Mouse (Mus musculus) embryonic facial prominence, embryonic 10.5 days (tissue): ENCODE measurements at regions not wholly inside any gene's neighbourhood (a gene's known extent, or its start where the extent isn't known, plus 50 kb on each side); places are given as distances from the start of the nearest gene placed in this dataset.

Experiments used
- DNase-seq: peaks from one replicate; pipeline ENCODE4 v3.0.0-alpha.2; 2017; ENCODE audit warnings: low spot score
- H3K27ac ChIP-seq: fragments of 300-500 bp; sonication (generic); replicated peaks from 2 replicates; pipeline ENCODE4 v1.5.1; 2016; ENCODE audit warnings: mild to moderate bottlenecking
- H3K27me3 ChIP-seq: fragments of 300-500 bp; sonication (generic); replicated peaks from 2 replicates; pipeline ENCODE4 v1.6.1; 2016; ENCODE audit warnings: low read depth, mild to moderate bottlenecking; ENCODE audit not compliant: poor library complexity, severe bottlenecking
- H3K36me3 ChIP-seq: fragments of 300-500 bp; sonication (generic); replicated peaks from 2 replicates; pipeline ENCODE4 v1.6.1; 2016; ENCODE audit warnings: mild to moderate bottlenecking, moderate library complexity
- H3K4me1 ChIP-seq: fragments of 300-500 bp; sonication (generic); 2 replicates; pipeline ENCODE4 v1.6.1; 2016
- H3K4me3 ChIP-seq: fragments of 300-500 bp; sonication (generic); 2 replicates; pipeline ENCODE4 v1.5.1; 2016; ENCODE audit warnings: mild to moderate bottlenecking, moderate library complexity
- H3K9me3 ChIP-seq: fragments of 300-500 bp; sonication (generic); 2 replicates; pipeline ENCODE4 v1.6.1; 2016; ENCODE audit warnings: mild to moderate bottlenecking
- WGBS: fragments of 180-500 bp; shearing (Covaris S2); methylation state at CpG from one replicate; pipeline ENCODE4 v1.1.7; 2016; 5-methylcytosine and 5-hydroxymethylcytosine counted together

- 83% methylated on average over 5 of the region's 5 CpGs for WGBS
- H3K36me3 ChIP-seq: no peaks in the 10 kb centered on the region
- H3K4me1 ChIP-seq: peaks cover 12% of the 10 kb centered on the region
- H3K9me3 ChIP-seq: peaks cover 8% of the 10 kb centered on the region
- no peak overlapping the region for H3K27ac ChIP-seq
- H3K27me3 ChIP-seq: no peaks in the 10 kb centered on the region
- no peak overlapping the region for H3K4me3 ChIP-seq
- no peak for DNase-seq
Observed at GRCm38 (mm10) chr2:159430577-159431329, 636.1 kb downstream of the Dhx35 start.

GRCm38 (mm10) chr2:159438961-159439360, 644.4 kb downstream of the Dhx35 start:
- no peak for DNase-seq
- 86% methylated on average over 6 of the region's 6 CpGs for WGBS
- H3K36me3 ChIP-seq: no peaks in the 10 kb centered on the region
- no peak overlapping the region for H3K4me3 ChIP-seq
- no peak overlapping the region for H3K27ac ChIP-seq
- no peaks in the 10 kb centered on the region for H3K27me3 ChIP-seq
- H3K9me3 ChIP-seq: peaks cover 4% of the 10 kb centered on the region
- H3K4me1 ChIP-seq: peaks cover 7% of the 10 kb centered on the region

- peak; percentile 62 for DNase-seq
- Histone ChIP-seq H3K27me3 (no peaks in the 10 kb centered on the region), H3K27ac (no peak overlapping the region), H3K4me1 (peaks cover 7% of the 10 kb centered on the region), H3K36me3 (no peaks in the 10 kb centered on the region), H3K4me3 (no peak overlapping the region), H3K9me3 (no peaks in the 10 kb centered on the region)
- WGBS: 18% methylated on average over 8 of the region's 8 CpGs
Observed at GRCm38 (mm10) chr2:159443581-159443980, 649.0 kb downstream of the Dhx35 start.

- 72% methylated on average over 5 of the region's 5 CpGs for WGBS
- no peak overlapping the region for H3K4me3 ChIP-seq
Observed at GRCm38 (mm10) chr2:159446434-159446833, 651.8 kb downstream of the Dhx35 start.

GRCm38 (mm10) chr2:159446886-159447285, 652.3 kb downstream of the Dhx35 start:
- Histone ChIP-seq H3K9me3 (no peaks in the 10 kb centered on the region), H3K27me3 (no peaks in the 10 kb centered on the region), H3K27ac (no peak overlapping the region), H3K4me3 (no peak overlapping the region), H3K36me3 (no peaks in the 10 kb centered on the region), H3K4me1 (peaks cover 7% of the 10 kb centered on the region)
- DNase-seq: no peak
- 82% methylated on average over 5 of the region's 5 CpGs for WGBS

More at GRCm38 (mm10) chr2:159446434-159446833, 651.8 kb downstream of the Dhx35 start:
- H3K27ac ChIP-seq: no peak overlapping the region
- H3K36me3 ChIP-seq: no peaks in the 10 kb centered on the region
- H3K9me3 ChIP-seq: no peaks in the 10 kb centered on the region
- H3K27me3 ChIP-seq: no peaks in the 10 kb centered on the region
- peaks cover 7% of the 10 kb centered on the region for H3K4me1 ChIP-seq
- DNase-seq: no peak

- Histone ChIP-seq H3K4me3 (no peak overlapping the region), H3K9me3 (no peaks in the 10 kb centered on the region), H3K4me1 (no peaks in the 10 kb centered on the region), H3K27ac (no peak overlapping the region), H3K36me3 (no peaks in the 10 kb centered on the region), H3K27me3 (no peaks in the 10 kb centered on the region)
- no peak for DNase-seq
- WGBS: 91% methylated on average over 5 of the region's 5 CpGs
Observed at GRCm38 (mm10) chr2:159448976-159449375, 654.4 kb downstream of the Dhx35 start.

GRCm38 (mm10) chr2:159451439-159451838, 656.8 kb downstream of the Dhx35 start:
- Histone ChIP-seq H3K27me3 (no peaks in the 10 kb centered on the region), H3K27ac (no peak overlapping the region), H3K9me3 (no peaks in the 10 kb centered on the region), H3K4me3 (no peak overlapping the region), H3K4me1 (no peaks in the 10 kb centered on the region), H3K36me3 (no peaks in the 10 kb centered on the region)
- WGBS: 81% methylated on average over 9 of the region's 9 CpGs
- DNase-seq: no peak

GRCm38 (mm10) chr2:159481399-159482080, 686.9 kb downstream of the Dhx35 start:
- no peaks in the 10 kb centered on the region for H3K27me3 ChIP-seq
- H3K27ac ChIP-seq: no peak overlapping the region
- H3K4me3 ChIP-seq: no peak overlapping the region
- DNase-seq: no peak
- no peaks in the 10 kb centered on the region for H3K9me3 ChIP-seq
- no peaks in the 10 kb centered on the region for H3K36me3 ChIP-seq
- 58% methylated on average over 6 of the region's 6 CpGs for WGBS
- H3K4me1 ChIP-seq: peaks cover 6% of the 10 kb centered on the region; the same call in 1 of the 2 replicates

GRCm38 (mm10) chr2:159491090-159491489, 696.5 kb downstream of the Dhx35 start:
- Histone ChIP-seq H3K36me3 (no peaks in the 10 kb centered on the region), H3K4me3 (no peak overlapping the region), H3K9me3 (no peaks in the 10 kb centered on the region), H3K4me1 (no peaks in the 10 kb centered on the region; the same call in 1 of the 2 replicates), H3K27me3 (no peaks in the 10 kb centered on the region), H3K27ac (no peak overlapping the region)
- DNase-seq: no peak
- 71% methylated on average over 3 of the region's 3 CpGs for WGBS

GRCm38 (mm10) chr2:159498691-159499090, 704.1 kb downstream of the Dhx35 start:
- H3K36me3 ChIP-seq: no peaks in the 10 kb centered on the region
- WGBS: 60% methylated on average over 2 of the region's 2 CpGs
- peak overlapping the region; percentile 25; the same call in 1 of the 2 replicates for H3K27ac ChIP-seq
- no peak overlapping the region for H3K4me3 ChIP-seq
- H3K4me1 ChIP-seq: peaks cover 20% of the 10 kb centered on the region
- no peaks in the 10 kb centered on the region for H3K27me3 ChIP-seq
- H3K9me3 ChIP-seq: 0 out of 2 replicates have a peak, but pooled peaks cover 2% of the 10 kb centered on the region
- no peak for DNase-seq

- Histone ChIP-seq H3K4me1 (peaks cover 20% of the 10 kb centered on the region), H3K36me3 (no peaks in the 10 kb centered on the region), H3K4me3 (no peak overlapping the region), H3K9me3 (0 out of 2 replicates have a peak, but pooled peaks cover 2% of the 10 kb centered on the region), H3K27ac (no peak overlapping the region), H3K27me3 (no peaks in the 10 kb centered on the region)
- WGBS: 56% methylated on average over 3 of the region's 3 CpGs
- DNase-seq: peak; percentile 28
Observed at GRCm38 (mm10) chr2:159501039-159501438, 706.4 kb downstream of the Dhx35 start.

GRCm38 (mm10) chr2:159519066-159519465, 724.5 kb downstream of the Dhx35 start:
- Histone ChIP-seq H3K4me3 (no peak overlapping the region), H3K9me3 (no peaks in the 10 kb centered on the region), H3K4me1 (no peaks in the 10 kb centered on the region), H3K36me3 (no peaks in the 10 kb centered on the region), H3K27me3 (no peaks in the 10 kb centered on the region), H3K27ac (no peak overlapping the region)
- DNase-seq: no peak
- 78% methylated on average over 4 of the region's 4 CpGs for WGBS

- WGBS: 80% methylated on average over 2 of the region's 2 CpGs
Observed at GRCm38 (mm10) chr2:159523739-159524138, 729.1 kb downstream of the Dhx35 start.

More at GRCm38 (mm10) chr2:159523739-159524138, 729.1 kb downstream of the Dhx35 start:
- Histone ChIP-seq H3K27ac (no peak overlapping the region), H3K4me1 (peaks cover 11% of the 10 kb centered on the region), H3K27me3 (no peaks in the 10 kb centered on the region), H3K4me3 (no peak overlapping the region), H3K36me3 (no peaks in the 10 kb centered on the region), H3K9me3 (no peaks in the 10 kb centered on the region)
- DNase-seq: no peak
